Mouse (Mus musculus): ENCODE measurements at regions not wholly inside any gene's neighbourhood (a gene's known extent, or its start where the extent isn't known, plus 50 kb on each side); places are given as distances from the start of the nearest gene placed in this dataset.

DNA sequence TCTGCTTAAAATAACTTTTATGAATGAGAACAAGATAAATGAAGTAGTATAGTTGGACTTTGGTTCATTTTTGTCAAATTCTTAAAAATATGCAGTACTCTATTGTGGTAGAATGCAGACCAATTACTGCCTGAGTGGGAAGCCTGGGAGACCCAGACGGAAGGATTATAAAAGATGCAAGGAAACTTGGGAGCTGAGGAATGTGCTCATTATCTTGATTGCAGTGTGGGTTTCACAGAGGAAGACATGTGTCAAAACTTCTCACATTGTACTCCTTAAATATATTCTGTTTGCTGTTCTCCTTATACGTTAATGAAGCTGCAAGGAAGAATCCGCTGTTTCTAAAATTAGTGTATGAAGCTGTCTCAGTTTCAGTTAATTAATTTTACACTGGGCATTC, 244.3 kb downstream of the Kif2b start:
- no peaks in the 10 kb centered on the region for H3K79me2 ChIP-seq (ENCODE audit: control insufficient read depth, insufficient read depth, low read length, poor library complexity)
- DNase-seq (ENCODE audit: low read depth, low spot score), result no peak
- no peak overlapping the region for H3K9ac ChIP-seq (ENCODE audit: control insufficient read depth, low read depth, low read length, poor library complexity, severe bottlenecking)
- H3K27ac ChIP-seq (ENCODE audit: control insufficient read depth, low read depth, low read length), result no peak overlapping the region
- H3K36me3 ChIP-seq (ENCODE audit: control insufficient read depth in 1 of 2, insufficient read depth in 2 of 2, low read length in 2 of 2), result no peaks in the 10 kb centered on the region
- no peaks in the 10 kb centered on the region for H3K9me3 ChIP-seq (replicated peaks; ENCODE audit: insufficient read depth, low read length)
- H3K4me3 ChIP-seq (ENCODE audit: control insufficient read depth in 1 of 2, insufficient read depth in 1 of 2, low read depth in 2 of 2, low read length in 2 of 2), result no peak overlapping the region
- no peaks in the 10 kb centered on the region for H3K4me1 ChIP-seq (ENCODE audit: control insufficient read depth in 1 of 2, insufficient read depth in 2 of 2, low read length in 2 of 2)
- H3K27me3 ChIP-seq (ENCODE audit: control insufficient read depth in 1 of 2, insufficient read depth in 2 of 2, low read length in 2 of 2), result no peaks in the 10 kb centered on the region; a peak in 1 of 4 replicates
- no peak for TF ChIP-seq ZMIZ1 (IDR thresholded peaks at IDR 0.05; ENCODE audit: low read depth, low read length)
- TF ChIP-seq MAFK (IDR thresholded peaks at IDR 0.05; ENCODE audit: borderline replicate concordance, low read depth, low read length), result no peak
- no peak for TF ChIP-seq KAT2A (conservative IDR thresholded peaks at IDR 0.05; ENCODE audit: low read depth, low read length)
- TF ChIP-seq MYC (IDR thresholded peaks at IDR 0.05; ENCODE audit: low read depth, low read length), result no peak
- no peak for TF ChIP-seq ZNF384 (IDR thresholded peaks at IDR 0.05; ENCODE audit: low read depth, low read length)
- no peak for TF ChIP-seq CTCF (IDR thresholded peaks at IDR 0.05 in 2 of 3, conservative IDR thresholded peaks at IDR 0.05 in 1 of 3; ENCODE audit: control insufficient read depth in 1 of 3, insufficient read depth in 1 of 3, low read depth in 2 of 3, low read length in 3 of 3, poor library complexity in 1 of 3, severe bottlenecking in 1 of 3)
- no peak for TF ChIP-seq GATA1 (IDR thresholded peaks at IDR 0.05; ENCODE audit: low read depth, low read length)
- no peak for TF ChIP-seq E2F4 (IDR thresholded peaks at IDR 0.05; ENCODE audit: borderline replicate concordance, low read depth, low read length)
- no peak for TF ChIP-seq MAZ (IDR thresholded peaks at IDR 0.05; ENCODE audit: low read depth, low read length)
- no peak for TF ChIP-seq USF2 (IDR thresholded peaks at IDR 0.05; ENCODE audit: borderline replicate concordance in 1 of 2, insufficient read depth in 1 of 2, low read depth in 1 of 2, low read length in 2 of 2)
- no peak for TF ChIP-seq POLR2AphosphoS2 (IDR thresholded peaks at IDR 0.05; ENCODE audit: low read length)
- TF ChIP-seq TBP (IDR thresholded peaks at IDR 0.05; ENCODE audit: low read depth, low read length), result no peak
- TF ChIP-seq HCFC1 (IDR thresholded peaks at IDR 0.05; ENCODE audit: low read depth, low read length), result no peak
- no peak for TF ChIP-seq JUND (IDR thresholded peaks at IDR 0.05; ENCODE audit: low read depth, low read length)

DNA sequence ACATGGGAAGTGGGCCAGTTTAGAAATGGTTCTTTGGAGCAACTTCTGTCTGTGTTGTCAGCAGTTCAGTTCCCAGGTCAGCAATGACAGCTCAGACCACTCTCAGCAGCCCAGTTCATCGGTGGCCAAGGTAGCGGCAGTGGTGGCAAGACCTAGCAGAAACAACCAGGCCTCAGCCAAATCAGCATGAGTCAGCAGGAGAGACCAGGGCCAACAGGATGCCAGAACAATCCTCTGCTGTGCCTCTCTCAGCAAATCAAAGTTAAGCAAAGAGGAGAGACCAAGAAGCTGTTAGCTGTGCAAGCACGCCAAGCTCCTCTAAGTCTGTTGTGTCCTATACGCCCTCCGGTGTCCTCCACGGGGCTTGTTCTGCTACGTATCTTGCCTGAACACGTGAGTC, 249.8 kb downstream of the Kif2b start:
- Histone ChIP-seq H3K27ac (ENCODE audit: control insufficient read depth, low read depth, low read length) (no peak overlapping the region), H3K4me1 (ENCODE audit: control insufficient read depth in 1 of 2, insufficient read depth in 2 of 2, low read length in 2 of 2) (no peaks in the 10 kb centered on the region), H3K4me3 (ENCODE audit: control insufficient read depth in 1 of 2, insufficient read depth in 1 of 2, low read depth in 2 of 2, low read length in 2 of 2) (no peak overlapping the region), H3K9ac (ENCODE audit: control insufficient read depth, low read depth, low read length, poor library complexity, severe bottlenecking) (no peak overlapping the region), H3K36me3 (ENCODE audit: control insufficient read depth in 1 of 2, insufficient read depth in 2 of 2, low read length in 2 of 2) (no peaks in the 10 kb centered on the region), H3K79me2 (ENCODE audit: control insufficient read depth, insufficient read depth, low read length, poor library complexity) (no peaks in the 10 kb centered on the region), H3K27me3 (ENCODE audit: control insufficient read depth in 1 of 2, insufficient read depth in 2 of 2, low read length in 2 of 2) (no peaks in the 10 kb centered on the region; a peak in 1 of 4 replicates), H3K9me3 (replicated peaks; ENCODE audit: insufficient read depth, low read length) (no peaks in the 10 kb centered on the region)
- DNase-seq (ENCODE audit: low read depth, low spot score), result no peak
- no peak for TF ChIP-seq USF1 (IDR thresholded peaks at IDR 0.05; ENCODE audit: low read depth, low read length)
- TF ChIP-seq MAZ (IDR thresholded peaks at IDR 0.05; ENCODE audit: low read depth, low read length), result no peak
- TF ChIP-seq HCFC1 (IDR thresholded peaks at IDR 0.05; ENCODE audit: low read depth, low read length), result no peak
- TF ChIP-seq CTCF (IDR thresholded peaks at IDR 0.05 in 2 of 3, conservative IDR thresholded peaks at IDR 0.05 in 1 of 3; ENCODE audit: control insufficient read depth in 1 of 3, insufficient read depth in 1 of 3, low read depth in 2 of 3, low read length in 3 of 3, poor library complexity in 1 of 3, severe bottlenecking in 1 of 3), result no peak
- TF ChIP-seq ZC3H11A (IDR thresholded peaks at IDR 0.05; ENCODE audit: low read depth, low read length), result no peak
- TF ChIP-seq SIN3A (IDR thresholded peaks at IDR 0.05; ENCODE audit: low read length), result no peak
- TF ChIP-seq MAX (IDR thresholded peaks at IDR 0.05; ENCODE audit: low read length), result no peak
- TF ChIP-seq RCOR1 (IDR thresholded peaks at IDR 0.05; ENCODE audit: low read depth, low read length), result no peak
- TF ChIP-seq NELFE (IDR thresholded peaks at IDR 0.05; ENCODE audit: low read depth, low read length), result no peak
